Mouse (Mus musculus): Measurements from ENCODE around the gene Msi2.

The Msi2 gene

DNA sequence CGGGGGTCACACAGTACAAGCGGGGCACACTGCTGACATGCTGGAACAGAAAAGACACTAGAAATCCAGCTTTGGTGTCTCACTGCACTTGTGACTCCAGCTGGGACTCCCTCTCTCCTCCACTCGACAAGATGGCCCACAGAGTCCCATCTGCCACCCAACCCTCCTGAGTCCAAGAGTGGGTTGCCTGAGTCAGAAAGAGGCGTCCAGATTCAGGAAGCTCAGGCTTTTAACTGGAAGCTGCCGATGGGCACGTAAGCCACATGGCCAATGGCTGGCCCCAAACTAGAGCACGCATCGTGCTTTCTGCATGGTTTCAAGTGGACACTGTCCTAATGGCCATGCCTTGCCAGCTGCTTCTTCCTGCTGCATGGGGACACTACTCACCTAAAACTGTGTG is 126.2 kb downstream of the Msi2 start:
- DNase-seq (ENCODE audit: low read depth, low spot score) = no peak

DNA sequence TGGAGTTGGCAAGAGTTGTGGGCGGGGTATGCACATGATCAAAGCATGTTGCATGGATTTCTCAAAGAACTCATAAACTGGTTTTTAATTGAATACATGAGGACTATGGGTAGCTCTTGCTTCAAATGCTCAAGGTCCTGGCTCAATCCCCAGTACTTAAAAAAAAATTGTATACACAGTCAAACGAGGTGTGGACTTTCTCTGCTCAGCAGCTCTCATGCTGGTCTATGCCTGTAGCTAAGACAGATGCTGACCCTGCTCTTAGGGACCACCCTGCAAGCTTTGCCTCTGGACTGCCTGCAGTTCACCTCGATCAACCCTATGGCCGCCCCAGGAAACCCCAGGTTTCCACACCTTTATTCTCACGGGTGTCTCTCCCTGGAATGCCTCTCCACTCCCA is 127.7 kb downstream of the Msi2 start:
- DNase-seq (ENCODE audit: low read depth, low spot score) = no peak

DNA sequence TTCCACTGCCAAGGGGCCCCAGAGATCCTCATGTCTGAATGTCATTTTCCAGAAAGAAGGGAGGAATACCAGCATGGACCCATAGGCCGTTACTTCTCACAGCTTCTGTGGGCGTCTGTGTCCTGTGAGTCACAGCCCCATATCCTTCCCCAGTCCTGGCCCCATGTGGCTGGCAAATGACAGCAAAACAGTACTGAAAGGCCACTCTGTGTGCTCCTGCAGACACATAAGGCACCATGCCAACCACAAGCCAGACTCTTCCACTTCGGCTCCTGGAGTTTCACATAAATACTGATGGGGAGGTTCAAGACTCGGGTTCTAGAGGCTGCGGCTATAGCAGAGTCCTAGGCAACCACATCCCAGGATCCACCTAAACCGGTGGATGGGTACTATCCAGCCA is 128.7 kb downstream of the Msi2 start:
- no peak for DNase-seq (ENCODE audit: low read depth, low spot score)

DNA sequence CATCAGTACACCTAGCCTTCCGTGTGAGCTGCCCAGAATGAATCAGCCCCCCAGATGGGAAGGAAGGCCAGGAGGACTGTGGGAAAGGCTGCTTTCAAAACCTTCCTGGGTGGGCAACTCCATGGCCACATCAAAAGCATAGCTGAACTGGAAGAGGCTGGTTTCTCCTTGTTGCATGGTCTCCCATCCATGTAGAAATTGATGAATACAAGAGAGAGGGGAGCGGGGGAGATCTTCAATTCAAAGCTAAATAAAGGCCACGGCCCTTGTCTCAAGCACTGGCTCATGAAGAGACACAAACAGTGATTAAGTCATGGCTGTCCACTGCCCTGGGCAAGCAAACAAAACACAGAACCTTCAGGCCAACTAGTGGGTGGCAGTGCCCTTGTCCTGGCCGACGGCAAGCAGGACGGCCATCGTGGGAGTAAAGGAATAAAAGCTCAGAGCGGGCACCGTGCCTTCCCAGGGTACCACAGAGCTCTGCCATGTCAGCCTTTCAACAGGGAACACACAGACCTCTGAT is 129.6 kb downstream of the Msi2 start:
- DNase-seq (ENCODE audit: low read depth, low spot score) = no peak

DNA sequence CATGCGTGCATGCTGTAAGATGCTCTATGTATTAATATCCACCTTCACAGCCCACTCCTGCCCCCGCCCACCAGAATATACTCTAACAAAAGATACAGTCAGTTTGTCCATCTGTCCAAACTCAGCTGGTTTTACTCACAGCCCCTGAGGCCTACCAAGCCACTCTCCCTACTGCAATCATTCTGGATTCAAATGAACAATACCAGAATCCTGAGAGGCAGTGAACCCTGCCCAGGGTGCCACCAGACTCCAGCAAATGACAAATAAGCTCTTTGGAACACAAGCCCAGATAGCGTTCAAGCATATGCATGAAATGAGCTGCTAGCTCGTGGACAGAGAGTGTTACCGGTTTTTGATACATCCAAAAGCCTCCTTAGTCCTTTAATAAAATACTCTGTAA is 130.6 kb downstream of the Msi2 start:
- DNase-seq (ENCODE audit: low read depth, low spot score) = no peak

DNA sequence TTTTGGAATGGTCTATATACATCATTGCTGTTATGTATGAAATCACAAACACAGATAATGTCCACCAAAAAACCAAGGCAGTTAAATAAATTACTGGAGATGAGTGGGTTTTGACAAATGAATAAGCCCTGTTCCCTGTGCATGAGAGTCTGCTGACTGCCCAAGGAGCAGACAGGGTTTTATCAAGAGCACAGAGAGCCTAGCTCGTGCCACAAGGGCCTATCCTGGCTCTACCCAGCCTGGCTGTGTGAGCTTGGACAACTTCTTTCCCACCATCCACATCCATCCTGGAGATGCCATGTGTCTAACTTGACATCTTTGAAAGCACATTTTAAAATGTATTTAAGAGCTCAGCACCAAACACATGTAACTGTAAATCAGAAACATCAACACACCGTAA is 132.4 kb downstream of the Msi2 start:
- no peak for DNase-seq (ENCODE audit: low read depth, low spot score)

DNA sequence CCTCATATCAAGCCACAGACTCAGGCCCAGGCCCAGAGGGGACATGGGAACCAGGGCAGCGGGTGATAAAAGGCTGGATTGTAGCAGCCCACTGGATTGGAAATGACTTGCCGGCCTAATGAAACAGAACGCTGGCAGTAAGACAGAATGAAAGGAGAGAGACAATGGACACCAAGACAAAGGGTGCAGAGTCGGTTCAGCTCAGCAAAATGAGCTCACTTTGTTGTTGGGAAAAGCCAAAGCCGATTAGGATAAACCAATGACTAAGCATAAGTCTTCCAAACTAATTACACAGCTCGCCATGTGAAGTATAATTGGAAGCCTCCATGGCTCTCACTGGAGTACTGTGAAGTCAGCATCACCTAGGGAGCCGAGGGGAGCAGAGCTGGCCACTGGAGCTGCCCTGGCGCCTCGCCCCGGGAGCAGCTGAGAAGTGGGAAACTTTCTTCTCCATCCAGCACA is 133.1 kb downstream of the Msi2 start:
- no peak for DNase-seq (ENCODE audit: low read depth, low spot score)

DNA sequence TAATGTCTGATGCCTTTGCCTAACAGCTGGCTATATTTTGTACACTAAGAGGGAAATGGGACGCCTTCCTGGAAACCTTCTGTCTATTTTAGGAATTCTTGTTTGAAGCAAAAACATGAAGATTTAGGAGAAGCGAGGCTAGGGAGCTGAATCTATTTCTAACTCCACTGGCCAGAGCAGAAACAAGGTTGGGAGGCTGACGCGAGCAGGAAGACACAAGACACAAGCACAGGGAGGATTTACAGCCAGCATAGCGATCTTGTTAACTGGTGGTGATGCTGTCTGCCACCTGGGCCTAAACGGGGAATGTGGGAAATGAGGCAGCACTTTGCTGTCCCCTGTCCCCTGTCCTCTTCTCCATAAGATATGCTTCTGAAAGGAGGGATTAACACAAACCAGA is 134.4 kb downstream of the Msi2 start:
- no peak for DNase-seq (ENCODE audit: low read depth, low spot score)

DNA sequence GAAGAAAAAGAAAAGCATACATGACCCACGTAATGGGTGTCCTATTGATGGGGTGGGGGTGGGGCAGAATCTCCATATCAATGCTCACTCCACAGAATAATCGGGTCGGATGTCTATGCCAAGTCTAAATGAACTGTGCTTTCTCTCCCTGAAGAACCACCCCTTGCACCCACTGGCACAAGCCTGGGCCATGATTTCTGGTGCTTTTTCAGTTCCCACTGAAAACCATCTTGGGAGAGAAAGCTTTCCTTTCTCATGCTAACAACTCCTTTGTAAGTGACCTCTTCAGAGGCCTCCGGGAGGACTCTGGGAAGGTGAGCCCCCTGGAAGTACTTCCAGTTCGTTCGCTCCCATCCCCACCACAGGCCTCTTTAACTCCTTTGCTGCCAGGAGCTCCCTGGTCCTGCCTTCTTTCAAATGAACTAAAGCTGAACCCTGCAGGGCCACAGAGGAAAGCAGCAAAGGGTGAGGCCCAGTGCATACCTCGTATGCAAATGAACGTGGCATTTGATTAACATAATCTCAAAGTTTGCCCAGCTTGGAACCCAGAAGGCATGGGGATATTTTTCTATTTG is 135.0 kb downstream of the Msi2 start:
- peak; percentile 57 for DNase-seq (ENCODE audit: low read depth, low spot score)

DNA sequence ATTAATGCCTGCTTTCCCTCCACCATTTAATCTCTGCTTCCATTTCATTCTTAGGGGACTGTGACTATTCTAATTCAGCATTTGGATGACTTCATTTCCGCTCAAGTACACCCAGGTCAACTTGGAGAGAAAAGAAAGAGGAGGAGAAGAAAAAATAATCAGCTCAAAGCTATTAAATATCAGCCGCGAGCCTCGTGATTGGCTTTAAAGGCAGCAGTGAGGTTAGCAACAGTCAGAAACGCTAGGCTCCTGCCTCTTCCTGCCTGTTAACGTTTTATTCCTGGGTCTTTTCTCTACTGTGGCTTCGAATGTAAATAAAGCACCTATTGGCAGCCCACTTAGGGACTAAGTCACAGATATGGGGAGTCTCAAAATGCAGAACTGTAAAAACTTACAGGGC is 135.5 kb downstream of the Msi2 start:
- DNase-seq (ENCODE audit: low read depth, low spot score) = no peak

DNA sequence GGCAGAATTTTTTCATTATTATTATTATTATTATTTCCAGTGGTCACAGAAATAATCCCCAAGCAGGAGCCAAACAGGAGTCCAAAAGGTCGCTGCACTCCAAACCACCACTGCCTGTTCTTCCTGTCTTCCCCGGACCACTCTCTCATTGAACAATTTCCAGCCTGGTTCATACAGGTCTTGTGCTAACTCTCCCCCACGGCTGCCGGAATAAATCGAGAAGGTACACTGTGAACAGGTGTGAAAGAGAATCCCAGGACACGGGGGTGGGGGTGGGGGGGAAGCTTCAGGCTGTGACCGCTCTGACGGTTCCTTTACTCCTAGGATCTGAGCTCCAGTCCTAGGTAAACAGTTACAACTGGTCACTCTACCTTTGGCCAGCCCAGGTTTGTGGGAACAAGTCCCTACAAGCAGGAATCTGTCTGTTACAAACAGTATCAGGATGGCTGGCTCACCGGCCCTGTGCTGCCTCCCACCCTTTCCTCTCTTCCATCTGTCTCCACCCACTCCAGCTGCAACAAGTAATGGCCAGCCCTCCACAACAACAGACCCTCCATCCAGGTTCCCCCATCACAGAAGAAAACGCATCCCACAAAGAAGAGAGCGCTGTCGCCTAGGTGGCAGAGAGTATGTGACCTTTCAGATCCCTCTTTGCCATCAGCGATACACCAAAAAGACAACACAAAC is 136.1 kb downstream of the Msi2 start:
- DNase-seq (ENCODE audit: low read depth, low spot score) = no peak

DNA sequence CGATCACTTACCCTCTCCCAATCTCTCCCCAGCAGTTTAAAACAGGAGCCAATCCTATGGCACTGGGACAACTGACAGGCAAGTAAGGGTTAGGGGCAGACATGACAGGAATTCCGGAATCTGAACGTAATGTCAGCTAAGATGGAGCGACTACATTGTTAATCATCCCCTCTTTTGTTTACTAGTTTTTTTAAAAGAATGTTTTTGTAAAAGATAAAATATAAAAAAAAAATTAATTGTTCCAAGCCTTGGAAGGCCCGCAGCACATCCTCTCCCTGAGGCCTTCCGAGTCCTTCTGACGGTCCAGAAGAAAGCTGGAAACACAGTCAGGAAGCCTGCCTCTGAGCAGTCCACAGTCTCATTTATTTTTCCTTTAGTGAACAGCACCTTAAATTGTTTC is 136.9 kb downstream of the Msi2 start:
- DNase-seq (ENCODE audit: low read depth, low spot score) = no peak

DNA sequence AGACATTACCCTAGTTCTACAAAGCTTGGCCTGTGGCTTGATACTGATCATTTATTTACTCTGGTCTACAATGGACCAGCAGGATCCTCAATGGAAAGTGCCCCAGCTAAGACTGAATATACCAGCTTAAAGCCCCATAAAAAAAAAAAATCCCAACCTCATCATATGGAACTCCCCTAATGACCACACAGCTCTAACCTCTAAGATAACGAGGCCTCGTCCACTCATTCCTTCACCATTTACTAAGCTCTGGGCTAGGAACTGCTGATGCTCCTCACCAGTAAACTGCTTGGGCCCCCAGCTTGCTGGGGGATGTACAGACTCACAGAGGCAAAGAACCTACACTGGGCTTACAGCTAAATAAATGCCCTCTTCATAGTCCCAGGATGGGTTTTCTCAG is 139.6 kb downstream of the Msi2 start:
- no peak for DNase-seq (ENCODE audit: low read depth, low spot score)

DNA sequence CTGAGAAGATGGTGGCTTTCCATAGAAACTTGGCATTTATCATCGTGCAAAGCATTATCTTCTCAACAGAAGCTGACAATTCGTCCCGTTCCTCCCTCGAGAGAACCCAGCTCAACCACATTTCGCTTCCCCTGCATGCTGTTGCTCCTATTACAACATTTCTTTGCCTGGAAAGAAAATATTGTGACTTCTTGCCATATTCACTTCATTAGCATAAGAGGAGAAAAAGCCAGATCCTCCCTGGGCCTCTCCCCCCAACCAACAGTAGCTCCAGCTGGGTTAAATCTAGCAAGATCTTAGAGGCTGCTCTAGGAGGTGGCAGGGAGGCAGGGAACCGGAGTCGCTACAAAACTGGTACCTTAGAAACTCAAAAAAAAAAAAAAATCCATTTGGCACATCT is 141.2 kb downstream of the Msi2 start:
- no peak for DNase-seq (ENCODE audit: low read depth, low spot score)

DNA sequence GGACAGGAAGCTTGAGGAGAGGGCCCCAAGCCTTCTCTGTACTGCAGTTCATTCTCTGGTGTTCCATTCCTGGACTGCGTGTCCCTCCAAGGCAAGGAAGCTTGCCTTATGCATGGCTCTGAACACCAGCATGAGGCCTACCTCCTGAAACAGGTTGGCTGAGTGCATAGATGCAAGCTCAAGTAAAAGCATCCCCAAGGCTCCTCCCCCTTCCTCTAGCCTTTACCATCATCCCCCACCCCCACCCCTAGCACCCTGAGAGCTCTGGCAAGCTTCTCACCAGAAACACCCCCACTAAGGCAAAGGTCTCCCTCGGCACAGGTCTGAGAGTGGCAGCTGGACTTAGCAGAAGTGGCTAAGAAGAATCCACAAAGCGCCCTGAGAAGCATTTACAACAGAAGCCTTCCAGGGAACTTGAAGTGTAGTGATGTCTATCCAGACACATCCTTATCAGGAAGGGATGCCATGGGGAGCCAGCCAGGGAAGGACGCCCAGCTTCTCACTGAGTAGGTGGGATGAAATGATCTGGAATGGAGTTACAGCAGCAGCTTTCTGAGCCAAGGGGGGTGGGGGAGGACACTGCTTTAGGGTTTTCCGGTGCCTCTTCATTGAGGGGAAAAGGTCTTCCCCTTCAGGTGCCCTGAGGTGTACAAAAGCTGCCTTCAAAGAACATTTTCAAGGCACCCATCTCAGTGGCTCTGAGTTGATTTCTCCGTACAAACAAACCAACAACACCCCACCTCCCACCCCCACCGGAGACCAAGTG is 141.9 kb downstream of the Msi2 start:
- no peak for DNase-seq (ENCODE audit: low read depth, low spot score)

DNA sequence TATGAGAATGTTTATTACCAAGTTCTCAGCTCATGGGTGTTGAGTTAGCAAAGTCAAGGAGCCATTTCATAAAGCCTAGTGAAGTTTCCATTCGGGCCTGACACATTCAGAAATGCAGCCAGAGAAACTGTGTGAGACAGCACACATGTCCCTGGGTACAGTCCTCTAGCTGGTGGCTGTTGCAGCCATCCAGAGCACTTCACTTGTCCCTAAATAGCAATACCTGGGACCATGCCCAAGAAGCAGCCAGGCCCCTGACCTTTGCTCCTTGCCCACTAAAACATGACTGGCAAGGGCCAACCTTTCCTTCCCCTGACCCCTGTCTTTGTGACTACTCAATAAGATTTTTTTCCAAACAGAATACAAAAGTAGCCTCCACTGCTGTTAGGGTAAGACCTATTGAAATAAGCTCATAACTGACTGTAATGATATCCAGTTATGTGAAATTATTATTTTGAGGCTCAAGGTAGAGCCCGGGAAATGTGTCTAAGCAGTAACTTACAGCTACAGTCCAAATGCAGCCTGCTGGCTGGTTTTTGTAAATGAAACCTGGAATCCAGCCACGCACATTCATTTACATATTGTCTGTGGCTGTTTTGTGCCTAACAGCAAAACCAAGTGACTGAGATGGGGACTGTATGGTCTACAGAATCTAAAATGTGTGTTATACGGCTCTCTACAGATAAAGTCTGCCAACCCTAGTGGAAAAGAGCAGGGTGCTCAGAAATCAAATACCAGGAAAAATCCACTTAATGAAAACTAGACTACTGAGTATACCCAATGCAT is 143.5 kb downstream of the Msi2 start:
- DNase-seq (ENCODE audit: low read depth, low spot score) = no peak

DNA sequence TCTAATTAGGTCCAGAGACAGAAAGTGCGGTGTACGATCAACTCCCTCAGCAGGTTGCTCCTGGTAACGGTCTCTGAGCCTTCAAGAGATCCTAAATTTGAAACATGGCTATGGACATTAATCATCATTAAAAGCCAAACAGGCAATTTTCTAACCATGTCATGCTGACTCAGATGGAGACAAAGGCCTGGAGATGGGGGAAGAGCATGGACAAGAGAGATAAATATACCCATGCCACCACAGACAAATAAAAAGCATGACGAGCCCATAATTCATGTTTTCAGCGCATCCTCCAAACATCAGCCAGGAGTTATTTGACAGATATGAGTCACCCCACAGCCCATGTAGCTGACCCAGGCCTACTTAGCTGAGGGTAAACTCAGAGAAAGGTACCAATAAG is 145.3 kb downstream of the Msi2 start:
- DNase-seq (ENCODE audit: low read depth, low spot score) = no peak

DNA sequence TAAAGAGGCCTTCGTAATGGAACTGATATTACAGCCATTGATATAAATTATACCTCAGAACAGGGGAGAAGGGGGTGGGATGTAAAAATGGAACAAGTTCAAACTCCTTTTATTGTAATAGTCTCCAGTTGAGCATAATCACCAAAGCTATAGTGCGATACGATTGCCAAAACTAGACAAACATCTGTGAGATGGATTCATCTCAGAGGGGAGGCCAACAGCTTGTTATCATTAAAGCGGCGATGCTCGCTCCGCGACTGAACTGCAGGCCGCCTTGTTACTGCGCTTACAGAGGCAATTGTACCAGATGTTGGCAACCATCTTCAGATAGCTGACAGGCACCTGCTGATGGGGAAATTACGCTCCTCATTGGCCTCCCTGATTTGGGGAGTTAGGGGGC is 145.9 kb downstream of the Msi2 start:
- DNase-seq (ENCODE audit: low read depth, low spot score) = no peak

DNA sequence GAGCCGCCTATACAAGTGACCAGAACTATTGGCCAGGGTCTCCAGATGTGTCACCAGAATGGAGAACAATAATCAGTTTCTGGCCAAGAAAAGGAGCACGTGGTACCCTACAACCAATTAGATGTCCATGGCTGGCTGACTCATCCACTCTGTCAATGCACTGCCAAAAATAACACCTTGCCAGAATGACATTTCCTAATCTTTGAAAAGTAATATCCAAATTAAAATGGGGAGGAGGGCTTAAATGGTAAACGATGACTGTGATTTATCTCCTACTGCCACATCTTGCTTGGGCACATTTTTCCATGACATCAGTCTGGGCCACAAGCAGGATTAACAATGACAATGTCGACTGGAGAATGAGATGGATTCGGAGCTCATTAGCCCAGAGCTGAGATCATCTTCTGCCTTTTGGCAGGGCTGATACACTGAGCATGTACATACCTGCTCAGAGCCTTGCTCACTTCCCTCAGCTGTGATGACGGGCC is 147.6 kb downstream of the Msi2 start:
- no peak for DNase-seq (ENCODE audit: low read depth, low spot score)

DNA sequence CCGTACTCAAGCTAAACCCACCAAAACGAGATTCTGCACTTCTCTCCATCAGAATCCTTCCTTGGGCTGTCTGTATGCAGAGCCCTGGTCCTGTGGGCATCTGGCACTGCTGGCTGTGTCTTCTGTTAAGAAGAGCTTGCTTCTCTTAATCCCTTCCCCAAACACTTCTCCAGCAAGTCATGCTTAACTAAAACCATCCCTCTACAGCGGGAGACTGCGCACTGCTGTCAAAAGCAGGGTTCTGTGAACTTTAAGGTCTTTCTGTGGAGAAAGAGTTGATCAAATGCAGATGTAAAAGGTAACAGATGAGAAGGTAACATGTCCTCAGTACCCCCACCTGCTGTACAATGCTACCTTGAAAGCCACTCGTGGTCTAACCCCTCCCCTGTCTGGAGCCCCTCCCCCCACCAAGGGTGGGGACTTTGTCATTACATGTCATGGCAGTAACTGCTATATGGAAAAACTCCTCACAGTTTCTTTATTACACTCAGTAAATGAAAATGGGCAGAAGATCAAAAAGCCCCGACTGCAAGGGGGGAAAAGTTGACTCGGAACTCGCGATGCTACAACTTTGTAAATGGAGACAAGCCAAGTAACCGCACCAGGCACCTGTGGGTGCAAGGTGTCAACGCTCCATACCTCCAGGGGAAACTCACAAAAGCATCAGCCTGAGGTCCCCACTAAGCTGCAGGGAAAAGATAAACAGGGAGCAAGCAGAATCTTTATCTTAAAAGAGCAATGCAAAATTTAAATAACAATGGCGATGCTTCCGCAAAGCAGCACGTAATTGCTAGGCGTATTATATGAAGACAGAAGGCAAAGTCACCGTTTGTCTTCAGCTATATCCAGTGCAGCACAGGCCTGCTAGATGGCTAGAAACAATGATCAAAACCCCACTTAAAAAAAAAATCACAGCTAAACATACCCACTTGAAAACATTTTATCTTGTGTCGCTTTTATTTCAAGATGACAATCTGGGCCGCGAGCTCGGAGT is 151.4 kb downstream of the Msi2 start:
- no peak for DNase-seq (ENCODE audit: low read depth, low spot score)

DNA sequence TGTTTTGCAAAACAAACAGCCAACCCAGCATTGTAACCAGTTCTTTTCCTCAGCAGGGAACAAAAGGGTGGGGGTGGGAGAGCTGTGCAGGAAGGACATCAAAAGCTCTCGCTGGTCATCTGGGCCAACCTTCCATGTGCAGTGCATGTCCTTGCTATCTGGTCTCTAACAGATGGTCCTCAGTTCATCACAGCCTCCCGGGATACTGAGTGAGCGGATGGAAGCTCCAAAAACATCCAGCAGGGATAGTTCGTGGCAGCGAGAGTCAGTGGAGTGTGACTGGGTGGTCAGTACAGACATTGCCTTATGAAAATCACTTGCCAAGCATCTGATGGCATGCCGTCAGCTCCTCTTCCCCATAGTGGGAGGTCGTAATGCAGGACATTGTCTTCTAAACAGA is 153.5 kb downstream of the Msi2 start:
- DNase-seq (ENCODE audit: low read depth, low spot score) = no peak

Data from WW6 (cell line).